Comparison of ENCODE assay signal across 11 mouse cellular contexts in the genomic region with DNA sequence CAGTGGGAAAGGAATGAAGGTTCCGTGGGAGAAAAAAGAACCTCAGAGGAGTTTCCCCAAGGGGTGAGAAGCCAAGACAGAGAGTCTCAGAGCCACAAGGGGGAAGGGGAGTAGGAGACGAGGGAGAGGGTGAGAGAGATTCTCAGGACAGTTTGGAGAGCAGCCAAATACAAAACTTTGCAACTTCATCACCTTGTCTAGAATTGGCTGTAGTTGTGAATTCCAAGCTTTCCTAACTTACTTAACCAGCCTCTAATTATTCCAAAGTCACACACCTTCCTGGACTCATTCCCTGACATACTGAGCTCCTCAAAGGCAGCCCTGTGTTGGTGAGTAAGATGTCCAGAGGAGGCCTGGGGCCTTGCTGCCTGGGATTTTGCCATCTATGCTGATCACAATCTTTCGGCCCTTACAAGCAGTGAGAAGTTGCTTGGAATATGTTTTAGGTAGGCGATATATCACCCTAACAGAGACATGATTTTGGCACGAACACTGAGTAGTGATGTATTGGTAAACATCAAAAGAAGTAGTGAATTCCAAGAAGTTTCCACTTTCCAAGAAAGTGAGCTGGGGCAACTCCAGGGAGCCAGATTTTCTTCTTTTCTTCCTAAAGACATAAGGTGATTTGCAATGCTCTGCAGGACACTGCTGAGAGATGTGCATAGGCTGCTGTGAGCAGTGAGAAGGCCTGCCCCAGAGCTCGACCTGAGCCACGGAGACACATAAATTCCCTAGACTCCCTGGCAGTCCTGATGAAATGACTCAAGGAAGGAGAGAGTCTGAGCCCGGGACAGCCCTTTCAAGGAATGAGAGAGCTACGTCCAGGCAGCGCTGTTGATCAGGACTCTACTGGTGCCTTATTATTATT.
DNase-seq lines count a peak whose midpoint lies in the region; ATAC-seq and TF ChIP-seq lines count a peak whose summit lies in the region.
"Had no signal": no experiment of that assay in that cellular context is flagged by ENCODE, and none has a peak within 500 bp of the region (broad histone marks: within the 10 kb centered on the region; RNA-seq: fewer than 3 reads in every experiment).

No protein-coding gene starts in this region.

- H3K4me1 ChIP-seq in lung, embryonic 16.5 days (replicated peaks; ENCODE audit: control insufficient read depth, insufficient read depth, low read length): no peaks in the 10 kb centered on the region
- H3K4me1 ChIP-seq in lung, adult 2 months (ENCODE audit: control insufficient read depth, insufficient read depth, low read length): no peaks in the 10 kb centered on the region
- H3K4me1 ChIP-seq in forebrain, embryonic 16.5 days (replicated peaks; ENCODE audit: control insufficient read depth, insufficient read depth, low read length): peaks cover 6% of the 10 kb centered on the region; the same call in 1 of the 2 replicates
- H3K4me1 ChIP-seq in stomach, postnatal 0 days (replicated peaks; ENCODE audit: control insufficient read depth, insufficient read depth): no peaks in the 10 kb centered on the region
- H3K4me1 ChIP-seq: megakaryocyte, embryonic 14.5 days had no signal

- H3K27me3 ChIP-seq in lung, embryonic 16.5 days (ENCODE audit: control insufficient read depth, insufficient read depth, low read depth, low read length): no peaks in the 10 kb centered on the region
- H3K27me3 ChIP-seq in forebrain, embryonic 16.5 days (replicated peaks; ENCODE audit: control insufficient read depth, insufficient read depth, low read length): no peaks in the 10 kb centered on the region
- no peaks in the 10 kb centered on the region for H3K27me3 ChIP-seq in stomach, postnatal 0 days (ENCODE audit: control insufficient read depth, insufficient read depth, low read length)
- H3K27me3 ChIP-seq: megakaryocyte, embryonic 14.5 days had no signal

- no peak overlapping the region for H3K9ac ChIP-seq in lung, embryonic 16.5 days (ENCODE audit: low read length)
- H3K9ac ChIP-seq in forebrain, embryonic 16.5 days (replicated peaks; ENCODE audit: low read depth, low read length): no peak overlapping the region
- no peak overlapping the region for H3K9ac ChIP-seq in stomach, postnatal 0 days (ENCODE audit: low read length)

- DNase-seq in lung, adult 2 months: no peak
- DNase-seq in kidney, postnatal 14 days: peak; percentile 27
- no peak for DNase-seq in stomach, postnatal 0 days (ENCODE audit: low spot score)
- no peak for DNase-seq in retina, postnatal 1 day
- DNase-seq in adrenal gland, postnatal 25 days: no peak
- DNase-seq: thymus, adult 18-20 months had no signal

- no peak for TF ChIP-seq EP300 in stomach, postnatal 0 days (optimal IDR thresholded peaks at IDR 0.05)

- TF ChIP-seq CTCF in lung, adult 2 months (IDR thresholded peaks at IDR 0.05; ENCODE audit: insufficient read depth, low read length): no peak
- no peak for TF ChIP-seq CTCF in stomach, postnatal 0 days (IDR thresholded peaks at IDR 0.05; ENCODE audit: low read depth)

- peak; percentile 23; the same call in 1 of the 2 replicates for ATAC-seq in lung, embryonic 16.5 days (ENCODE audit: low read depth)
- 0 out of 2 replicates have a peak, but pooled peaks have one; percentile 22 for ATAC-seq in forebrain, embryonic 16.5 days
- peak; percentile 49; the same call in 1 of the 2 replicates for ATAC-seq in stomach, postnatal 0 days (ENCODE audit: low FRiP score, low TSS enrichment)

- WGBS in lung, embryonic 16.5 days: 53% methylated on average over 10 of the region's 10 CpGs
- WGBS in lung, adult 2 months: 66% methylated on average over 10 of the region's 10 CpGs
- WGBS in forebrain, embryonic 16.5 days: 45% methylated on average over 10 of the region's 10 CpGs
- WGBS in stomach, postnatal 0 days: 59% methylated on average over 10 of the region's 10 CpGs

- no peaks in the 10 kb centered on the region for H3K9me3 ChIP-seq in lung, embryonic 16.5 days (ENCODE audit: control insufficient read depth, low read length)
- no peaks in the 10 kb centered on the region for H3K9me3 ChIP-seq in forebrain, embryonic 16.5 days (ENCODE audit: control insufficient read depth, low read length)
- no peaks in the 10 kb centered on the region for H3K9me3 ChIP-seq in stomach, postnatal 0 days (ENCODE audit: control insufficient read depth, low read length)

- no peaks in the 10 kb centered on the region for H3K36me3 ChIP-seq in lung, embryonic 16.5 days (ENCODE audit: control insufficient read depth, insufficient read depth, low read length)
- H3K36me3 ChIP-seq in forebrain, embryonic 16.5 days (ENCODE audit: control insufficient read depth, insufficient read depth): no peaks in the 10 kb centered on the region
- no peaks in the 10 kb centered on the region for H3K36me3 ChIP-seq in stomach, postnatal 0 days (ENCODE audit: control insufficient read depth, insufficient read depth, low read length)

- no peak overlapping the region for H3K27ac ChIP-seq in lung, embryonic 16.5 days (ENCODE audit: low read length)
- peak overlapping the region; percentile 20; the same call in 1 of the 2 replicates for H3K27ac ChIP-seq in forebrain, embryonic 16.5 days (ENCODE audit: low read length)
- H3K27ac ChIP-seq in stomach, postnatal 0 days (replicated peaks): no peak overlapping the region

- no peak overlapping the region for H3K4me2 ChIP-seq in lung, embryonic 16.5 days (ENCODE audit: low read depth, low read length)
- no peak overlapping the region for H3K4me2 ChIP-seq in forebrain, embryonic 16.5 days (ENCODE audit: low read length)
- no peak overlapping the region for H3K4me2 ChIP-seq in stomach, postnatal 0 days (replicated peaks; ENCODE audit: low read depth)
- H3K4me2 ChIP-seq: heart, embryonic 11.5 days; liver, embryonic 11.5 days had no signal

- H3K4me3 ChIP-seq in lung, embryonic 16.5 days (ENCODE audit: low read length): no peak overlapping the region
- no peak overlapping the region for H3K4me3 ChIP-seq in lung, adult 2 months (replicated peaks; ENCODE audit: extremely low read depth, low read depth, low read length)
- no peak overlapping the region for H3K4me3 ChIP-seq in forebrain, embryonic 16.5 days (replicated peaks; ENCODE audit: low read length)
- H3K4me3 ChIP-seq in stomach, postnatal 0 days (ENCODE audit: low read depth, low read length): no peak overlapping the region

- TF ChIP-seq POLR2A in lung, adult 2 months (IDR thresholded peaks at IDR 0.05; ENCODE audit: borderline replicate concordance, extremely low read depth, low read depth, low read length): no peak
